Mouse (Mus musculus) Muller cell, postnatal 12 days (primary cell): ENCODE data around the gene Mfsd4b2.

ENCODE experiments used
- DNase-seq: peaks from one replicate; pipeline ENCODE4 v3.0.0-alpha.2; 2015; ENCODE audit errors: inconsistent ontology term

The Mfsd4b2 gene

GRCm38 (mm10) chr10:39893702-39894697 lies 32.7 kb downstream of the Mfsd4b2 start:
- DNase-seq, result no peak

- no peak for DNase-seq
These were observed 38.1 kb downstream of the Mfsd4b2 start for GRCm38 (mm10) chr10:39888621-39889020.
